Mouse (Mus musculus) heart, adult 8-10 months (tissue): ENCODE results near the gene Rassf2. TPM values are rescaled to one million over a fixed set of nuclear protein-coding genes. Genes with fewer than 3 reads are reported as not detected.

Source experiments
- DNase-seq: peaks from one replicate; pipeline ENCODE4 v3.0.0; 2022; ENCODE audit warnings: low spot score
- total RNA-seq, 4 experiments: library from RNA; stranded (reverse); gene quantifications; 2 replicates each; pipeline ENCODE4 v1.2.4; 2022

Rassf2 gene
- total RNA-seq, 4 experiments from 2014 or later: 4.1 to 7.7 (median 6.6) TPM

DNA sequence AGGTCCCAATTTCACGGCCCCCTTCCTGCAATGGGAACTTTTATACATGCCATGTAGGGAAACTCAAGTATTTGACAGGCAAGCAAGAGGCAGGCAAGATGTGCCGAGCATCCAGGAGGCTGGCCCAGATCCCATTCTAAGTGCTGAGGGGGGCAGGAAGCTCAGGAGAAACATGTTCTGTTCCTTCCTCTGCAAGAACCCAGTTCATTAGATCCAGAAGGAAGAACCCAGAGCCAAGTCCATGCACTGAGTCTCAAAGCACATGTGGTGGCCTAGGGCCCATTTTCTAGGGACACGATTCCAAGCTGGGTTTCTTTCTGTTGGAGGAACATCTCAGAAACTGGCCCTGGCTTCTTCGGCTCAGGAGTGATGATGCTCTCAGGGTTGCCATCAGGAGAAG lies 24.6 kb downstream of the Rassf2 start:
- no peak for DNase-seq

DNA sequence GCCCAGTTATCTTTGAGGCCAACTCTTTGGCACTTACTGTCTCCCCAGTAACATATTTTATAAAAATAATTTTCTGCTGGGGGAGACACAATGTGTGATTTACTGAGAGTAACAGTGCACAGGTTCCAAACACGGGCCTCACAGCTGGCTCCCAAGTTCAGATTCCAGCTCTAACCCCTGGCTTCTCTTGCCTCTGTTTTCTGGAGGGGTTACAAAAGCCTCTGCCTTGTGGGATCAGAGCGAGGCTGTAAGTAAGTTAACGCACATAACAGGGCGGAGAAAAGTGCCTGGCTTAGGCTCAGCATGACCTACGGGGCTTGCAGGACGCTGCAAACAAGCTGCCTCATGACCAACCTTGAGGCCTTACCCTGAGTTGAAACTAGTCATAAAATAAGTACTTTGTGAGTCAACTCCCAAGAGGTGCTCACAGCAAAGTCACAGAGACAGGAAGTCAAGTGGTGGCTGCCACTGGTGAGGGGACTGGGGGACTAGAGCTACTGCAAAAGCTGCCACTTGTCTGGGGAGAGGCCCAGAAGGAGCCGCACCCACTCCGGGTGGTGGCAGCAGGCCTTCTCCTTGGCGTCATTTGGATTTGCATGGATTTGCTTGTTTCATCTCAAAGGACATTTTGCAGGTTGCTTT lies 25.4 kb downstream of the Rassf2 start:
- no peak for DNase-seq

DNA sequence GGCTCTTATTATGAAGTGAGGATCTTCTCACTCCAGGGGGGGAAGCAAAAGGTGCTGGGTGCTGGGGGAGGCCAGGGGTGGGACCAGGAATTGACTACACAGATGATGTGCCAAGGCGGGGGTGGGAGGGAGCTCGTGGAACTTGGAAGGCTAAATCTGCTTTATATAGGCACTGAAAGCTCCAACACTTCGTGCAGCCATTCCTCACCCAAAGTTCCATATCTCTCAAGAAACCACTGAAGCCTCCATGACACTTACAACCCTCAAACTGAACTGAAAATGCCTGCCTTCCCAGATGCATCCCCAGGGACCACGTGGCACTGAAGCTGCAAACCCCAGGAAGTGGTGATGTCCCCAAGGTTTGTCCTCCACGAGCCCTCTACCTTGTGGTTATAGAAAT lies 26.1 kb downstream of the Rassf2 start:
- DNase-seq: no peak

DNA sequence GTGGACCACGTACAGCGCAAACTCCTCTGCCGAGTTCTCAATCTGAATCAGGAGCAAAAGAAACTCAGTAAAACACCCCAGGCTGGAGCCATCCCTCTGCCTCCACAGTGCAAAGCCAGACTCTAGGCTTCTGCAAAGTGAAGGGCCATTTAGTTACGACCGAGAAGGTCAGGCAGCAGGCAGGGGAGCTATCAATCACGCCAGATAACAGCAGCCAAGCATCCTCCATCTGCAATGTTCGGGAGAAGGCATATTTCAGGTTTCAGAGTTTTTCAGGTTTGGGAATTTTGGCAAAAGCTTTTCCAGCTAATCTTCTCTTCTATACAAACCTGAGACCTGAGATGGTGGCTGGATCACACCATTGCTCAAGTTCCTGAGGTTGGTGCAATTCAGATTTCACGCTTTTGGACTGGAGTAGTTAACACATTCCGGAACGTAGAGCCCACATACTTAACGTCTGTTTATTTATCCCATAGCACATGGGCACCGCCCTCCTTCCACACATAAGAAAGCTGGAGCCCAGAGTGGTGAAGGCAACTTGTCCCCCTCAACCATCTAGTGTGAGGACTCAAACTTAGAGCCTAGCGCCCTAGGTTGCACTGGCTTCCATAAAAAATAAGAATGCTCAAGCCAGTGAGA lies 28.2 kb downstream of the Rassf2 start:
- DNase-seq: no peak

DNA sequence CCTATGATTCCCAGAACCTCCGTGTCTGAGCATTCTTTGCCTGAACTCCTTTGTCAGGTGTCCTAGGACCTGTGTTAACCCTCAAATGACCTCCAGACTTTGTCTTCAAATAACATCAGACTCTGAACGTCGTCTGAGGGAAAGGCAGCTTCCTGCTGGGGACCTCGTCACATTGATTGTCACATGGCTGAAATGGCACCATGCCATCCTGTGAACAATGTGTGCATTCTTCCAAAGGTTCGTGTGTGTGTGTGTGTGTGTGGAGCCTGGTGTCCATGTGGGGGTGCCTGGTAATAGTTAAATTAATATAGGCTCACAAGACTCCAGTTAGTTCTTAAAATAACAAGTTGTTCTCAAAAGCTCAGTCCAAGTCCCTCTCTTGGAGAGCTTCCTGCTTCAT lies 32.7 kb downstream of the Rassf2 start:
- DNase-seq: no peak

DNA sequence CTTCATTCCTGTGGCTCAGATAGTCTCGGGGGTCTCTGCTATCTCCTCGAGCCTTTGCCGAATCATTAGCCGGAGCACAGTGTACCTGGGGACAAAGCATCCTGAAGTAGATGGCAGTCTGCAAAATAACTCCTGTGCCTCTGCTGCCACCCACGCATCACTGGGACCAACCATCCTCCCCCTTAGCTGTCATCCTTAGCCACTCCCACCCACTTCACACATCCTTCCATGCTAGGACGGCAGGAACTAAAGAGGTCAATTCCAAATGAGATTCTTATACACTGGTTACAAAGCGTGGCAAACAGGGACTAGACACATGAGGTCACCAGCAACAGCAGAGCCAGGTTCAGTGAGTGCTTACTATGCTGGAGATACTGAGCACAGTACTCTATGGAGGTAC lies 33.7 kb downstream of the Rassf2 start:
- no peak for DNase-seq

DNA sequence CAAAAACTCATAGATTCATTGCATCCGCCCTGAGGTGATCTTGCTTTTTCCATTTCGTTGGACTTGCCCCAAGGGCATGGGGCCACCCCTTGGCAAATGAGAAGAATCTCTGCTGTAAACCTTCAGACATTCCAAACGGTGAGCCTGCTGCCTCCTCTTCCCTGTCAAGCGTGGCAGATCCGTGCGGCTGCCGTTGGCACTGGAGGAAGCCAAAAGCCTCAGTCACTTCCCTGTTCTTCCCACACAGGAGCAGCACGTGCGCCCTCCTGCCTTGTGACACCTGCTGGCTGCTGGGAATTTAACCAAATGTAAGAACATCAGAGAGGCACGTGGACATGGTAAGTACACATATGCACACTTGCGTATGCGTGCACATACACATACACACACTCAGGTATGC lies 34.3 kb downstream of the Rassf2 start:
- no peak for DNase-seq

DNA sequence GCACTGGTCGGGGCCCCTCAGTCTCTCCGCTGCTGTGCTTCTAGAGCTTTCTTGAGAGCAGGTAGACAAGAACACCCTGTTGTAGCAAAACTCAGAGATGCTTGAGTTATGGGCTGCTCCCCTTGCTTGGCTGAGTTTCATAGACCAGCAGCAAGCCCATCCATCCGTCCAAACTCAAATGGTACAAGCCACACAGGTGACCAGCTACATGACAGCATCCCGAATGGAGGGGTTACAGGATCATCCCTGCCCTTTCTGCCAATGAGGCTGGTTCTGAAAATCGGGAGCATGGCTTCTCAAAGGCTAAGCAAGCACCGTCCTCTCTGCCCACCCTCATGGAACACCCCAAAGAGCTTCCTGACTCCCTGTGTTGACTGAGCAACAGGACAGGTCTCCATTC lies 35.1 kb downstream of the Rassf2 start:
- no peak for DNase-seq

DNA sequence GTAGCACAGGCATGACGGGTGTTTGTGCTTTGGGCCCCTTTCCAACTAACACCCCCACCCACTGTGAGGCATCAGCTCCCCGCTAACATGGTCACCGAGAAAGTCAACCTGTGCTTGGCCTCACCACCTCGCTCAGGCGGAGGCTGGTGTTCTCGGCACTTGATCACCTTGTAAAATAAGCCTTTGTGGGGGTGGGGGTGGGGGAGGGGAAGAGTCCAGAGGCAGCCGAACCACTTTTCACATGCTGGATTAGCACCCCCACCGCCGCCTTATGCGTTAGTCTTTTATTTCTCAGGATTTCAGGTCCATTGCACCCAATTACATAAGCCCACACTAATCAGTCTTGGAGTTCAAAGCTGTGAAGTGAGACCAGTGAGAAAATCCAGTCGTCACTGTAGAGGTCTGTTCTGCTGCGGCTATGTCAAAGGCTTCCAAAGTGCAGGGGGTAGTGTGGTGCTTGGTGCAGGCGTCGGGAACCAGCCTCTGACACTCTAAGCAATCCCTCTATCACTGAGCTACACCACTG lies 36.4 kb downstream of the Rassf2 start:
- no peak for DNase-seq

DNA sequence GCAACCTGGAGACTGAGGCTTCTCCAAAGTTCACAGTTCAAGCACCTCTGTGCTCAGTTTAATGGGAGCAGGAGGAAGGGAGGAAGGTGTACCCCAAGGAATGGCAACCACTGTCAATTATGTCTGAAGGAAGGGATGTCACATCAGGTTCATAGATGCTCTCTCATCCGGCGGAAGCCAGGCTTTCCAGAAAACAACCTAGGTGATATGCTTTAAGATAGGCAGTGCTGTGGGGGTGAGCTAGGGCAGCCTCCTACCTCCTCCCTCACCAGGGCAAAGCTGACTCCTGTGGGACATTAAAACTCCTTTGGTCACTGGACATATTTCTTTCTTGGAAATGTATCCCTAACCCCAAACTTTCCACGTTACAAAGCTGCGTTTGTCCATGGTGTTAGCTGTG lies 36.9 kb downstream of the Rassf2 start:
- DNase-seq: no peak

DNA sequence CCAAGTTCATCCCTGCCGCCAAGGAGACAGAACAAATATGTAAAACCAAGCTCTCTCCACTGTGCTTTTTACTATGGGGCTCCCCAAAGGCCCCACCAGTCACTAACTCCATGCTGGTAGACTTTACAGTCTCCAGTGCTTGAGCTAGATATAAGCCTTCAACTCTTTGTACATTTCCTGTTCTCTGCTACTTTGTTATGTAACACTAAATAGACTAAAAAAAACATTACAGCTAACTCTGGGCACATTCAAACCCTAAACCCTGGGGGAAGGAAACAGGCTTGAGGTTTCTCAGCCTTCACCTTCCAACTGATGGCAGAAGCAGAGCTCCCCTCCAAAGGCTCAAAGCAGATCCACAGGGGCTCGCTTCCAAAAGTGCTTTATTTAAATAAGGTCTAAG lies 37.6 kb downstream of the Rassf2 start:
- DNase-seq: no peak

DNA sequence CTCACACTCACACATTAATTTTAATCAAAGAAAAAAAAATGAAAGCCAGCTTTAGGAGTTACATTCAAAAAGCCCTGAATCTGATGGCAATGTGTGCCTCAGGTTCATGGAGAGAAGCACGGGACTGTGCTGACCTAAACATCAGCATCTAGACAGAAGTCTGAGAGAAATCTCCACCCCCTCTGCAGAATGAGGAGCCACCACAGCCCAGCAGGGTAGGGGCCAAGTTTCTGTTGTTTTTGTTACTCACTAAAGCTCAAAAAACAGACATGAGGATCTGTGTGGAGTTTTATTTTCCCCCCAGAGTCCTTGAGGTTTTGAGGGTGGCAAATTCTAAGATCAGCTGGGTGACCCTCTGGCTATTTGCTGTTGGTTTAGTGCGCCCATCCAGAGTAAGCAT lies 41.5 kb downstream of the Rassf2 start:
- DNase-seq: no peak

DNA sequence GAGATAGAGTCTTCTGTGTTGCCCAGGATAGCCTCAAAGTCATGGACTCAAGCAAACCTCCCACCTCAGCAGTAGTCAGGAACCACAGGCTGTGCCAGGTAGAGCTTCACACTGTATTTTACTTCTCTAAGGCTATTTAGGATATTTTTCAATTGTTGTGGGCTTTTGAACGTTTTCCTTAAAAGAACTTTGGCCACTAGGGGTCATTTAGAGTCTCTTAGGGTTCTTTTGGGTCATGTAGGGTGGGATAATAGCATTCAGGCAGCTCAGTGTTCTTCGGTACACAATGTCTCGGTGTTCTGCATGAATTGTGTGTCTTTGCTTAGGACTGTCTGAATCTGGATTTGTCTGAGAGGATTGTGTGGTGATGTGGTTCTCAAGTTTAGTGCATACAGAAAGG lies 42.1 kb downstream of the Rassf2 start:
- no peak for DNase-seq

DNA sequence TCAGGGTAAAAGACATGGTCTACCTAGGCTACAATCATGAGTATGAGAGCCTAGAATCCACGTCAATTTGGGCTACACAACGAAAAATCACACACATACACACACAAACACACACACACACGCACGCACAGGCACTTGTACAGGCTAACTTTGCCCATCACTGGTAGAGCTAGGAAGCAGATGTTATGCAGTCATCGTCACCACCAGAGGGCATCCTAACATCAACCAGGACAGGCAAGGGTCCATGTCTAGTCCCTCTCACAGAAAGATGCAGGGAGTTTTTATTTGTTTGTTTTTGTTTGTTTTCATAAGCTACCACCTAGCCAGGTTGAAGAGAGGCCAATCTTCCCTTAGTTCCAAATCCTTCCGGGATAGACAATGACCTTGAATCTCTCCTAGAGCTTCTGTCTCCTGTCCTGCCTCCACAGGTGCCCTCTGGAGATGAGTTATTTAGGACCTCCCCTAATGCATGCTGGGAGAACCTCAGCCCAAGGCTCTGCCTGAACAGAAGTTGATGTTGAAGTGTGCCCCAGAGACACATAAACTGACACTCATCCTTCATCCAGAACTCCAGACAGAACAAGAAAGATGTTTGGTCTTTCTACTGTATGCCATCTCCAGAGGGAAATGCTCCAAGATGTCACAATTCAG lies 47.4 kb downstream of the Rassf2 start:
- peak; percentile 73 for DNase-seq

DNA sequence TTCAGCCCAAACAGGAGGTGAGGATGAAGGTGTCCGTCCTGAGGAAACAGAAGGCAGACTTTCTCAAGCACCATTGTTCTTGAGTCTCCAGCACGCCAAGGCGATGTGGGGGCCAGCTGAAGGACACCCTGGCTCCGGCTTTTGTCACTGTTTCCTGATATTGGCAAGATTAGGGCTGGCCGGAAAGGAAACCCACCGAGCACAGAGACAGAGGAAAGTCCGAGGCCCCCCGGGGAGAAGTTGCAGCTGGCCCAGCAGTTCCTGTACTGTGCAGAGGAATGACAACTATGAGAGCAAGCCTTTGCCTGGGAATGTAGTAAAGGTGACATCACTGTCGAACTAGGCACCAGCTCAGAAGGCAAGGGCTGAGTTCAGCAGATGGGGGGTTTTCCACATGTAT lies 49.2 kb downstream of the Rassf2 start:
- DNase-seq: peak; percentile 52

DNA sequence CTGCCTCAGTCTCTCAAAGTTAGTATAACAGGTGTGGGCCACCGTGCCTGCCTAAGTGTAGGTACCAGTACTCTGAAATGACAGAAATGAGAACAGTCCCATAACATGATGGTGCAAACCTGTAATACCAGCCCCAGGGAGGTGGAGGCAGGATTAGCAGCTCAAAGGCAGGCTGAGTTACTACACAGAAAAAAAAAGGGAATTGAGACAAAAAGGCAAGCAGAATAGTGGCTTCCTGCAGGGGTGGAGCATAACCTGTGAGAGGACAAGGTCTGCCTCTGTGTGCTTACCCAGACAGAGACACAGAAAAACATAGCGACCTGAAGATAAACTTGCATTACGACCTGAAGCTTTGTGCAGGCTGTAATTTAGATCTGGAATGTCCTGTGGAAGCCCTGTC lies 53.4 kb downstream of the Rassf2 start:
- no peak for DNase-seq

DNA sequence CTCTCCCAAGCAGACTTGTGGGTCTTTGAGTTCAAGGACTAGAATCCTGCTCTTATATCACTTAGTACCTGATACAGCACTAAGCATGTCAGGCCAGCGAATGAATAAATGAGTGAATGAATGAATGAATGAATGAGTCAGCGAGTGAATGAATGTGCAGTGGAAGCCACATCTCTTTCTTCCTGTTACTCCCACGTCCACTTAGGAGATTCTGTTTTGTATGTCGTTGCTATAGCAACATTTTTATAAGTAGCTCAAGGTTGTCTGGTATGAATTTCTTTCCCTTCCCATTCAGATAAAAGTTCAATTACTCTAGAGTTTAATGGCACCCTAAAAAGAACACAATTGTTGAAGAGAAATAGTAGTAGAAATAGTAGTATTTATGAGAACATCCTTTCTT lies 59.0 kb downstream of the Rassf2 start:
- DNase-seq: no peak

DNA sequence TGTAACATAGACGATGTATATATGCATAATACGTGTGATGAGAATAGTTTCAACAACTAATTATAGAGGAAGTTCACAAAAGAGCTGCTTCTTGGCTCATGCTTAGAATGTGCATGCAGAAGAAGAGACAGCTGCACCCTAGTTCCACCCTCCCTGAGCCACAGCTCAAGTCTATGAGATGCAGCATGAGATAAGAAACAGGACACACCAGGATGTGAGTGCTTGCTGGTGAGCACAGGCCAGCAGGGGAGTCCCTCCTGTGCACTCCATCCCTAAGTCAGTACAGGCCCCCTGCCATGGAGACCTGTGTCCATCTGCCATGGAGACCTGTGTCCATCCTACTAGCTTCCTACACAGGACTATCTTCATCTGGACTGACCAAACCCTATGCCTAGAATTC lies 59.5 kb downstream of the Rassf2 start:
- no peak for DNase-seq

DNA sequence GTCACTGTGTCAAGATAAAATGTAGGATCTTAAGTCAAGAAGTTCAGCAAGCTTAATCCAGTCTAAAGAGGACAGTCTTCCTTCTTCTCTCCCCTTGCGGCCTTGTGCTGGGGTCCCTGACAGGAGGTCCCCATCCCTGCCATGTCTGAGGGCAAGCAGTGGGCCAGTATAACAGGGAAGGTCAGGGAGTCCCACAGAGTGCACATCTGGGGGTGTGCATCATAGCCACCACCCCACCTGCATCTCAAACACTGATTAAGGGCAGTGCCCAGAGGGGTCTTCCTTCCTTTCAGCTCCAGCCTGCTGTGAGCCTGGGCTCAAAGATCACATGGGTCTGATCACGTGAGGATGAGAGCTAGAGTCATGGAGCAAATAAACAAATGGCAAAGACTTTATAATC lies 68.4 kb downstream of the Rassf2 start:
- no peak for DNase-seq

DNA sequence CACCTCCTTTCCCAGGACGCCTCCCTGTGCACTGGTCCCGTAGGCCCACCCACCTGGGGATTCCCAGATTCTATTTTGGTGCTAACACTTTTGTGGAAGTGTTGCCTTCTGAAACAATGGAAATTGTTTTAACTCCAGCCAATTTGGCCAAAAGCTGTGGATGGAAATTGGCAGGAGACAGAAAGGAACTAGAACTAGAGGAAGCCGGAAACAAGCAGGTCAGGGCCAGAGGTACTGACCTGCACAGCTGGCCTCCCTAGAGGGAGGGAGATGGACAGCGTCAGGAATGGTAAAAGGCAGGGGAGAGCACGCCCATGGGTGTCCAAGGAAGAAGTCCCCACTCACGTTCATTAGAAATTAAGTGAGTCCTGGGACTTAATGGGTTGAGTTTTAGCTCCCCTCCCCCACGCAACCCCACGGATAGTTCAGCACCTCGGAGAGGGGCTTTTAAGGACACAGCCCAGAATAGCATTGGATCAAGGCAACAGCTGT lies 72.3 kb downstream of the Rassf2 start:
- DNase-seq: peak; percentile 79

DNA sequence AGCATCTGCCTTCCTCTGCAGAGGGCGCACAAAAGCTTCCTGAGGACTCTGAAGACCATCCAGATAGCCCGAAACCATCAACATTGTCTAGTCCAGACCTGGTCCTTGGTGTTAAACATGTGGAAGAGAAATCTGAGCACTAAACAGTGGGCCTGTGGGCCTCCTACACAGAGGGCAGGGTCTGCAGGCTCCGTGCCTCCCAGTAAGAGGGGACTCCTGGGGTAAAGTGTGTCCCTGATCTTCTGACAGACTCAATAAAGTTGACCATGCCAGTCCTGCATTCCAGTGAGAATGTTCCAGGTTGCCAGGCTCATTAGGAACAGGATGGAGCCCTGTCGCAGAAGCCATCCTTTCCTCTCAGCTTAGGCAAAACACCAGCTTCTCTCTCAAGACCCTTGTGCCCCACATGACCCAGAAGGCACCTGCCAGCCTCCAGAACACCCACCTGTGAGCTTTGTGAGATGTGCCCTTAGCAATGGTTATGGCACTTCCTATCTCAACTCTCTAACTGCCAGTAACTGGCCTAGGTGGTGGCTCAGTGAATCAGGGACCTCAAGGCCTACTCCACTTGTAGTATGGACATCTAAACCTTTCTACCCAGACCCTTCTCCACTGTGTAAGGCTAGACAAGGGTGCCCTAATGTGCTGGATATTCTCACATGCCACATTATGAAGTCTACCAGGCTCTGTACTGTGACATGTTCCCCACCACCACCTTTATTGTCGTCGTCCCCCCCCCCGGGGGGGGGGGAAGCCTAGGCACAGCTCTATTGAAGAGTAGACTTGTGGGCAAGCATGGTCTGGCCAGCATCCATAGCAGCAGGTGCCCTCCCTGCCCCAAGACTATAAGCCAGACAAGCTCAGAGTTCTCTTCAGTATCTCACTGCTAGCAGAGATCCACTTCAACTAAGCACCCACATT lies 73.5 kb downstream of the Rassf2 start:
- DNase-seq: no peak

DNA sequence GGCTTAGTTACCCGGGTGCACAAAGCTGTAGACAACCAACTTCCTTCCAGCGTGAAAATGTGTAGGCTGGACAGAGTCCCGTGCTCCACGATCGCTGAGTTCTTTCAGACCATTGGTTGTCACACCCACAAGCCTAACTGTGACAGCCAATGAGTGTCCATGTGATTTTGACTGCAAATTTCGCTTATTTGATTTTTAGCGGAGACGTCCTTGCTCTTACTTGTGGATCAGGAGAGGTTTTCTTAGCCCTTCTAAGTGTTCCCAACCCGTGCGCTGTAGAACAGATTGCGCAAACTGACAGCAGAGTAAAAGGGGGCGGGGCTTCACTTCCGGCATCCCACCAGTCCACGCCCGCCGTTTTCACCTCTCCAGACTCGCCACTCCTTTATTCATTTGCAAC lies 74.8 kb downstream of the Rassf2 start:
- DNase-seq: no peak
